Mouse (Mus musculus): Measurements from ENCODE around the gene Krt12. TPM values are rescaled to one million over a fixed set of nuclear protein-coding genes. Genes with fewer than 3 reads are reported as not detected.

The Krt12 gene
- polyA plus RNA-seq, 1 experiment from 2014 or later, result 0.06 TPM

DNA sequence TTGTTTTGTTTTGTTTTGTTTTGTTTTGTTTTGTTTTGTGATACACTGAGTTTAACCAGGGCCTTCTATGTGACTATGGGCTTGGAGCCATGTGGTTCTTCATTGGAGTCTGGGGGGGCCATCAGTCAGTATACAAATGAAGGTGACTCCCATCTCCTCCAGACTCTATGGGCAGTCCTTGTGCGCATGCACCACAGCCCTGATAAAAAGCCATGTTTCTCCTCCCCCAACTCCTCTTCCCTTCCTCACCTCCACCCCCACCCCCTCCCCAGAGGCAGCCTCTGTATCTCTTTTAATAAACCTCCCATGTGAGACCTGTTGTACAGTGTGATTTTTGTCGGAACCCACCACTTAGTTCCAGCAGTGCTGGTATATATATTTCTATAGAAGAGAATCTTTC lies 25.4 kb downstream of the Krt12 start:
- WGBS (ENCODE audit: insufficient replicate concordance), result 64% methylated on average over 2 of the region's 2 CpGs
- Histone ChIP-seq H3K27me3 (replicated peaks) (peaks cover 12% of the 10 kb centered on the region; the same call in 1 of the 2 replicates), H3K36me3 (no peaks in the 10 kb centered on the region), H3K4me1 (no peaks in the 10 kb centered on the region), H3K4me2 (no peak overlapping the region), H3K4me3 (no peak overlapping the region), H3K9ac (no peak overlapping the region), H3K27ac (no peak overlapping the region), H3K9me3 (replicated peaks) (no peaks in the 10 kb centered on the region)
- ATAC-seq, result no peak

DNA sequence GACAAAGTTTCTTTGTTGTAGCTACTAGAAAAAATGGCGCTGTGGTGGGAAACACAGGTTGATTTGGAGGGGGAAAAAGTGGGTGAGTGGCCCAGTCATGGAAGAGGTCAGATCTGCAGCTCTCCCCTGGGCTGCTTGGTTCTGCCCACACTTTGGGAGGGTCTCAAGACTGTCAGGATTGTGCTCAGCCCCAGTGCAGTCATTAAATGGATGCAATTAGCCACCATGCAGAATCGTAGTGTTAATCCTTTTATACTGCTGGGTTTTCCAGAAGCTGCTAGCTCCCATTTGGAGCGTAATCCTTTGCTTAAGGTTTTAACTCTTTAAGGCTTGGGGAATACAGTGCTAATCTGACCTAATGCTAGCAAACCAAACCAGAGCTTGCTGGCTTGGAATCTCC lies 26.0 kb downstream of the Krt12 start:
- WGBS (ENCODE audit: insufficient replicate concordance), result 41% methylated on average over 3 of the region's 3 CpGs
- Histone ChIP-seq H3K4me3 (no peak overlapping the region), H3K27me3 (replicated peaks) (peaks cover 13% of the 10 kb centered on the region; the same call in 1 of the 2 replicates), H3K9ac (no peak overlapping the region), H3K9me3 (replicated peaks) (no peaks in the 10 kb centered on the region), H3K4me1 (no peaks in the 10 kb centered on the region), H3K27ac (no peak overlapping the region), H3K4me2 (no peak overlapping the region), H3K36me3 (no peaks in the 10 kb centered on the region)
- no peak for ATAC-seq

DNA sequence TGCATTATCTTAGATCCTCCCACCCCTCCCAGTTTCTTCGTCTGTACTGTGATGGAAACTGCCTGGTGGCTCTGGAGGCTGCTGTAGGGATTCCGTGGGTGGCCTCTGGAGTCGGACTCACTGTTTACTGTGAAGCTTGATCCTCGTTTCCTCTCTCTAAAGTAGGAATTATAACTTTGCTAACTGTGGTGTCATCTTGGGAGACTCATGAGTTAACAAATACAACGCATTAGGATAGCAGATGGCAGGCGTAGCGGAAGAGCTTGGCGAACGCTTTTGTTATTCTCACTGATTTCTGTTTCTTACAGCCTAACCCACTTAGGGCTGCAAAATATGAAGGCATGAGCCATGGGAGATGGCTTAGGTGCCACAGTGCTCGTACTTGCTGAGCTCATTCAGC lies 29.6 kb downstream of the Krt12 start:
- WGBS (ENCODE audit: insufficient replicate concordance), result 68% methylated on average over 10 of the region's 10 CpGs
- no peak overlapping the region for H3K4me3 ChIP-seq
- no peak overlapping the region for H3K9ac ChIP-seq
- H3K27ac ChIP-seq, result no peak overlapping the region
- peaks cover 14% of the 10 kb centered on the region for H3K27me3 ChIP-seq (replicated peaks)
- H3K36me3 ChIP-seq, result 0 out of 2 replicates have a peak, but pooled peaks cover 3% of the 10 kb centered on the region
- H3K4me2 ChIP-seq, result no peak overlapping the region
- ATAC-seq, result no peak
- H3K9me3 ChIP-seq (replicated peaks), result no peaks in the 10 kb centered on the region
- H3K4me1 ChIP-seq, result no peaks in the 10 kb centered on the region

DNA sequence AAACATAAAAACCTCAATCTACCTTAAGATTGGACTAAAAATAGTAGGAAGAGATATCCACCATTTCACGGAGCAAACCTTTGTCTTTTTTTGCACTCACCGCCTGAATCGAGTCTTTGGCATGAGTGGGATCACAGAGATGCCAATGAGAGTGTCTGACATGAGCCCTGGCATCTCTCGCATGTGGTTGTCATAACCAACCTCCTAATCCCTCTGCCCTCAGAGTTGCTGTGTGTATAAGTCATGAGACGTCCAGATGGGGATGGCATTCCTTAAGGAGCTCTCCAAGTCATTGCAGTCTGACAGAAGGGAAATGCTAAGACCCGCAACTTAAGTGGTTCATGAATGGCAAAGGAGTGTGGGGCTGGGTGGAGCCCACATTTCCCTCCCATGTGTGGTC lies 30.7 kb downstream of the Krt12 start:
- H3K9me3 ChIP-seq (replicated peaks), result no peaks in the 10 kb centered on the region
- no peak overlapping the region for H3K27ac ChIP-seq
- H3K27me3 ChIP-seq (replicated peaks), result peaks cover 19% of the 10 kb centered on the region
- no peaks in the 10 kb centered on the region for H3K4me1 ChIP-seq
- H3K4me2 ChIP-seq, result no peak overlapping the region
- no peak overlapping the region for H3K9ac ChIP-seq
- WGBS (ENCODE audit: insufficient replicate concordance), result 65% methylated on average over 6 of the region's 6 CpGs
- 0 out of 2 replicates have a peak, but pooled peaks cover 3% of the 10 kb centered on the region for H3K36me3 ChIP-seq
- no peak for ATAC-seq
- no peak overlapping the region for H3K4me3 ChIP-seq

DNA sequence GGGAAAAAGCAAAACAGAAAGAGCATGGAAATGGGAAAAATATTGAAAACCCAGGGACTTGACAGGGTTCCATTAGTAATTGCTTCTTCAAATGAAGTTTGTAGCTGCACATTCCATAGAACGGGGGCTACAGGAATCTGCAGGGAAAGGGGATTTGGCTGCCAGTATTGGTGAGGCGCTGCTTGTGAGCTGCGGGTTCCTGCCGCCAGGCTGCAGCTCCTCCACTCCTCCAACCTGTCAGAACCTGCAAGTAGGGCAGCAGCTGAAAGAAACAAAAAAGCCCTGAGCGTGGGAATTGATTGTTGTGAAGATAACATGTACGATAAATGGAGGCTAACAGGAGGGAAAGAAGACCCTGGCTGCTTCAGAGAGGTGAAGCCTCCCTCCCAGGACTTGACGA lies 31.2 kb downstream of the Krt12 start:
- Histone ChIP-seq H3K27ac (no peak overlapping the region), H3K9me3 (replicated peaks) (no peaks in the 10 kb centered on the region), H3K4me2 (no peak overlapping the region), H3K36me3 (0 out of 2 replicates have a peak, but pooled peaks cover 3% of the 10 kb centered on the region), H3K9ac (no peak overlapping the region), H3K4me3 (no peak overlapping the region), H3K27me3 (replicated peaks) (peaks cover 22% of the 10 kb centered on the region), H3K4me1 (no peaks in the 10 kb centered on the region)
- WGBS (ENCODE audit: insufficient replicate concordance), result 58% methylated on average over 7 of the region's 7 CpGs
- ATAC-seq, result no peak

DNA sequence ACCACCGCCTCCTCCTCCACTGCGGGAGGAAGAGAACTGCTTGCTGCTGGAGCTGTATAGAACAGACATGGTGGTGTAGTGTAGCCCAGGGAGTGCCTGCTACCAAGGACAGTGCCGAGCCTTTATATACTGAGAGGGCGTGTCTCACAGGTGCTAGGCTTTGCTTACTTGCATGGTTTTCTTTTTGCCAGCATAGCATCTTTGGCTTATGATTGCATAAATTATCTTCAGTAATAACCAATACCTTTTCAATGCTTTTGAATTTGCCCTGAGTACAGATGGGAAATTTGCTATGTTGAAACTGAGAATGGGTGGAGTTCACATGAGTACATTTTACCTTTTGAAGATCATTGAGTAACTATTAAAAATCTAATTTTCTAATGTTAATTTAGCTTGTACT lies 32.8 kb downstream of the Krt12 start, which contains the start of gene Krt10:
TSS of gene Krt10 (minus strand) at position 101 of the 400 bp plus-strand sequence.
- no peak within 1 kb of the TSS for H3K4me3 ChIP-seq
- 69% methylated on average over 4 of the region's 4 CpGs for WGBS (ENCODE audit: insufficient replicate concordance)

DNA sequence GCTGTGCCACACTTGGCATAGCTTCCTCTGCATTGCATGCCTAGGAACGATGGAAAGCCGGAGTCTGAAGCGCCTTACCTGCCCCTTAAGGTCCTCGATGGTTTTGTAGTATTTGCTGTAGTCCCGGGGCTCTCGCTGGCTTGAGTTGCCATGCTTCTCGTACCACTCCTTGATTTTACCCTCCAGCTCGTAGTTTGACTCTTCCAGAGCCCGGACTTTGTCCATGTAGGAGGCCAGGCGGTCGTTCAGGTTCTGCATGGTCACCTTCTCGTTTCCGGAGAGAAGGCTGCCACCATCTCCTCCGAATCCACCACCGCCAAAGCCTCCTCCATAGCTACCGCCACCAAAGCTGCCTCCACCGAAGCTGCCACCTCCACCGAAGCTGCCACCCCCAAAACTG lies 33.4 kb downstream of the Krt12 start:
- no peak overlapping the region for H3K27ac ChIP-seq
- peaks cover 28% of the 10 kb centered on the region for H3K27me3 ChIP-seq (replicated peaks)
- H3K4me3 ChIP-seq, result no peak overlapping the region
- H3K9me3 ChIP-seq (replicated peaks), result no peaks in the 10 kb centered on the region
- H3K4me2 ChIP-seq, result no peak overlapping the region
- 0 out of 2 replicates have a peak, but pooled peaks cover 3% of the 10 kb centered on the region for H3K36me3 ChIP-seq
- WGBS (ENCODE audit: insufficient replicate concordance), result 77% methylated on average over 18 of the region's 18 CpGs
- ATAC-seq, result no peak
- H3K4me1 ChIP-seq, result no peaks in the 10 kb centered on the region
- no peak overlapping the region for H3K9ac ChIP-seq

More for the DNA sequence above, 32.8 kb downstream of the Krt12 start, which contains the start of gene Krt10:
- no peak within 1 kb of the TSS for H3K4me2 ChIP-seq
- no peaks in the 10 kb centered on the region for H3K9me3 ChIP-seq (replicated peaks)
- no peak for ATAC-seq
- no peaks in the 10 kb centered on the region for H3K4me1 ChIP-seq
- H3K27ac ChIP-seq, result no peak within 1 kb of the TSS
- 0 out of 2 replicates have a peak, but pooled peaks cover 3% of the 10 kb centered on the region for H3K36me3 ChIP-seq
- peaks cover 25% of the 10 kb centered on the region for H3K27me3 ChIP-seq (replicated peaks)
- H3K9ac ChIP-seq, result no peak within 1 kb of the TSS

DNA sequence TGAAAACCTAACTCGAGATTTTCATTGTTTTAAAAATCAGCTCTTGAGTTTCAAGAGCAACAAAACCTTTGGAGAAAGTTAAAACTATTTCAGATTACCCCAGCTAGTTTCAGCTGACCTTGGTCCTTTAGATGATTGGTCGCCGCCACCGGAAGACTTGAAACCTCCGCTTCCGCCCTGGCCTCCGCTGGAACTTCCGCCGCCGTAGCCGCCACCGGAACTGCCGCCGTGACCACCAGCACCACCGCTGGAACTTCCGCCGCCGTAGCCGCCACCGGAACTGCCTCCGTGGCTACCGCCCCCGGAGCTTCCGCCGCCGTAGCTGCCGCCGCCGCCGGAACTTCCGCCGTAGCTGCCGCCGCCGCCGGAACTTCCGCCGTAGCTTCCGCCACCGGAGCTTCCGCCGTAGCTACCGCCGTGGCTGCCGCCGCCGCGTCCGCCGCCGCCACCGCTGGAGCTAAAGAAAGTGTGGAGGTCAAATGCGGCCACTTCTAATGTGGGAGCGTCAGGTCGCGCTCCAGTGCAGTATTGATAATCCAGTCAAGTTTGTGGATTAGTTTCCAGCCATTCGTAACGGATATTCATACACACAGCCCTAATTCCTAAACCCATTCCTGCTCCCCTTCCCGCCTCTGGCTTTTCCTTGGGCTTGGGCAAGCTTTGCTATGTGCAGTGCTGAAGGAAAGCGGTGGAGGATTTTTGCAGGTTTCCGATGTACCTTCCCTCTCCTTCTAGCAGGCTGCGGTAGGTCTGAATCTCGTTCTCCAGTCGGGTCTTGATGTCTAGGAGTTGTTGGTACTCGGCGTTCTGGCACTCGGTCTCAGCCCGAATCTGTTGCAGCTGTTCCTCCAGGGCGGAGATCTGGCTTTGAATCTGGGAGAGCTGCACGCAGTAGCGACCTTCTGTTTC lies 36.0 kb downstream of the Krt12 start:
- H3K27me3 ChIP-seq (replicated peaks), result peaks cover 39% of the 10 kb centered on the region
- WGBS (ENCODE audit: insufficient replicate concordance), result 3% methylated on average over 71 of the region's 71 CpGs
- H3K4me3 ChIP-seq, result peak overlapping the region; percentile 61
- peak overlapping the region; percentile 48 for H3K9ac ChIP-seq
- H3K4me2 ChIP-seq, result peak overlapping the region; percentile 79
- no peaks in the 10 kb centered on the region for H3K9me3 ChIP-seq (replicated peaks)
- no peaks in the 10 kb centered on the region for H3K4me1 ChIP-seq
- H3K36me3 ChIP-seq, result 0 out of 2 replicates have a peak, but pooled peaks cover 3% of the 10 kb centered on the region
- peak overlapping the region; percentile 83 for H3K27ac ChIP-seq
- ATAC-seq, result peak; percentile 59

DNA sequence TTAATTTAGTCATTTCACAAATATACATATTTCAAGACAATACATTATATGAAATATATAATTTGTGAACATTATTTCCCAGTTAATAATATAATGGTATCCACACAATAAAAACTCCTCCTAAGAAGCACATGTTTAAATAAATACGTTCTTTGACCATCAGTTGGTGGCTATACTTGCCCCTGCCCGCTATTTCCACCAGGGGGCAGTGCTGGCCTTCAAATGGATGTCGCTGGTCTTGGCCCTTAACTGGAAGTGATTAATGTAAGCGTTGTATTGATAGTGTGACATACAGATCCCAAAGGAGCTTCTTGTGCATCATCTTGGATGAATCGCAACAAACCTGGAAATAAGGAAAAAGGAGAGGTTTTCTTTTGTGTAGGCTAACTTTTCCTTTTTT lies 42.5 kb downstream of the Krt12 start:
- Histone ChIP-seq H3K27me3 (replicated peaks) (peaks cover 17% of the 10 kb centered on the region), H3K9me3 (replicated peaks) (no peaks in the 10 kb centered on the region), H3K9ac (no peak overlapping the region), H3K36me3 (no peaks in the 10 kb centered on the region), H3K4me2 (no peak overlapping the region), H3K27ac (no peak overlapping the region), H3K4me1 (no peaks in the 10 kb centered on the region), H3K4me3 (no peak overlapping the region)
- WGBS (ENCODE audit: insufficient replicate concordance), result 15% methylated on average over 5 of the region's 5 CpGs
- no peak for ATAC-seq

DNA sequence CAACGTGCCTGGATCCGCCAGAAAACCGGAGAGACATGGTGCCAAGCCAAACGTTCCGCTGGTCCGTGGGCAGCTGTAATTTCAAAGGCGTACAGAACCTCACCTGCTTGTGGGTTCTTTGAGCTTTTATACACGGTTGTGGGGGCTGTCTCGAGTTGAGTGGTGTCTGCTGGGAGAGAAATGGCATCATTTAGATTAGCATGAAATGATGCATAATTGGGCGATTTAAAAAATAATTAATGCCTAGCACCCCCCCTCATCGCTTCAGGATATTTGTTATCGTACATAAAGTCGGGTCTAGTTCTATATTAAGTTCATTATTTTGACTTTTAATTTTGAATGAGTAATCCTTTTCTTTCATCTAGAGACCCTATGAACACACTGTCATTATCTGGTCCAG lies 47.3 kb downstream of the Krt12 start, which contains the start of gene Krt28:
TSS of gene Krt28 (minus strand) at position 101 of the 400 bp plus-strand sequence.
- H3K27me3 ChIP-seq (replicated peaks), result no peaks in the 10 kb centered on the region
- no peak within 1 kb of the TSS for H3K27ac ChIP-seq
- H3K4me3 ChIP-seq, result no peak within 1 kb of the TSS
- H3K4me2 ChIP-seq, result no peak within 1 kb of the TSS
- WGBS (ENCODE audit: insufficient replicate concordance), result 71% methylated on average over 13 of the region's 13 CpGs
- no peak within 1 kb of the TSS for H3K9ac ChIP-seq
- no peaks in the 10 kb centered on the region for H3K36me3 ChIP-seq
- H3K9me3 ChIP-seq (replicated peaks), result no peaks in the 10 kb centered on the region
- ATAC-seq, result no peak
- no peaks in the 10 kb centered on the region for H3K4me1 ChIP-seq

DNA sequence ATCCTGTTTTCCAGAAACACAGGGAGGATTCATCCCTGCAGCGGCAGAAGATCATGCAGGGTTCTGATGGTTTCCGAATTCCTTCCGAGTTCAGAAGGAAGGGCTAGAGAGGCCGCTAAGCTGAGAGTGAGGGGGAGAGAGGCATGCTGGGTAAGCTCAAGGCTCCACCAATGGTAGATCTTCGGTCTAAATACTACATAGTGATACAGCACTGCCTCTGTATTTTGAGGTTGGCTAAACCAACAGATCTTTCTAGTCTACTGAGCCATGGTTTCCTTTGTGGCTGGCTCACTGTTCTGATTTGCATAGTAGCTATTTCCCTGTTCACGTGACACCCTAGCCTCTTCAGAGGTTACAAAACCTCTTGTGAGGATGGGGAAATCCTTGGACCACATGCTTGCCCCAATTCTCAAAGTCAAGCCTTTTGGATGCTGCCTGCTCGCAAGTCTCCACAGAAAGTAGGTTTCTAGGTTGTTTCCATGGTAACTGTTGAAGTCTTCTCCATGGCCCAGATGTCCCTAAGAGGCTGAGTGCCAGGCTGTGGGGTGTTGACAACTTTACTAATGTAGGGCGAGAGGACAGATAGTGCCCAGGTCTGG lies 52.1 kb downstream of the Krt12 start:
- Histone ChIP-seq H3K9ac (no peak overlapping the region), H3K9me3 (replicated peaks) (no peaks in the 10 kb centered on the region), H3K4me1 (no peaks in the 10 kb centered on the region), H3K4me3 (no peak overlapping the region), H3K4me2 (no peak overlapping the region), H3K27ac (no peak overlapping the region), H3K27me3 (replicated peaks) (peaks cover 11% of the 10 kb centered on the region; the same call in 1 of the 2 replicates), H3K36me3 (no peaks in the 10 kb centered on the region)
- 63% methylated on average over 8 of the region's 8 CpGs for WGBS (ENCODE audit: insufficient replicate concordance)
- ATAC-seq, result no peak

DNA sequence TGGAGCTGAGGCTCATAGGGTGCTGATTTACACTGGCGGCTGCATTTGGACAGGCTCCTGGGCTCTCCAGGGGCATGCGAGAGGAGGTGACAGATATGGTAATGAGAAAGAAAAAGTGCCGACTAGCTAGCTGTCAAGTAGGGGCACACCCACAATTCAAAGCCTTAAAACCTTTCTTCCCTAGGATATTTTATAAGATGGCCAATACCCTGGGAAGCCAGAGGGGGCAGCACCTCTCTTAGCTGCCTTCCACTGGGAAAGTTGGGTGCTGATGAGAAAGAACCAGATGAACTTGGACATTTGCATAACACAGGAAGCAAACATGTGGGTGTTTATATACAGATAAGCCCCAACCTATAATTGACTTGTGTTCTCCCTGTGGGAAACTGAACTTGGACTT lies 52.8 kb downstream of the Krt12 start:
- Histone ChIP-seq H3K4me2 (no peak overlapping the region), H3K36me3 (no peaks in the 10 kb centered on the region), H3K27me3 (replicated peaks) (peaks cover 11% of the 10 kb centered on the region; the same call in 1 of the 2 replicates), H3K4me1 (no peaks in the 10 kb centered on the region), H3K27ac (no peak overlapping the region), H3K9ac (no peak overlapping the region), H3K9me3 (replicated peaks) (no peaks in the 10 kb centered on the region), H3K4me3 (no peak overlapping the region)
- WGBS (ENCODE audit: insufficient replicate concordance), result 24% methylated on average over 3 of the region's 3 CpGs
- no peak for ATAC-seq
